Mouse (Mus musculus): Measurements from ENCODE around the gene Astl.

GRCm38 (mm10) chr2:127318136-127318535, 20.3 kb upstream of the Astl start:
- TF ChIP-seq GATA1 (IDR thresholded peaks at IDR 0.05; ENCODE audit: low read length) (no peak), TAL1 (IDR thresholded peaks at IDR 0.05; ENCODE audit: low read length) (no peak)
